Mouse (Mus musculus) stomach, postnatal 0 days (tissue): ENCODE measurements around the gene Pir. TPM values are rescaled to one million over a fixed set of nuclear protein-coding genes. Genes with fewer than 3 reads are reported as not detected.
A peak's percentile ranks its signal among the peaks of the same experiment; 100 is the strongest.

Experiments used
- ATAC-seq: fragments of 200-750 bp; cut with Nextera tagmentation; 2 replicates; pipeline ENCODE4 v1.8.0; 2017; ENCODE audit not compliant: low FRiP score, low TSS enrichment
- DNase-seq: peaks from one replicate; pipeline ENCODE4 v3.0.0-alpha.2; 2016; ENCODE audit warnings: low spot score
- H3K27ac ChIP-seq: fragments of 300-500 bp; sonication (generic); replicated peaks from 2 replicates; pipeline ENCODE4 v1.5.1; 2014; ENCODE audit warnings: mild to moderate bottlenecking, control low read depth
- H3K27me3 ChIP-seq: fragments of 300-500 bp; sonication (generic); 2 replicates; pipeline ENCODE4 v1.6.1; 2014; ENCODE audit warnings: low read length; ENCODE audit not compliant: control insufficient read depth, insufficient read depth
- H3K36me3 ChIP-seq: fragments of 300-500 bp; sonication (generic); 2 replicates; pipeline ENCODE4 v1.6.1; 2014; ENCODE audit warnings: low read length, mixed read lengths; ENCODE audit not compliant: control insufficient read depth, insufficient read depth
- H3K4me1 ChIP-seq: fragments of 300-500 bp; sonication (generic); replicated peaks from 2 replicates; pipeline ENCODE4 v1.6.1; 2014; ENCODE audit warnings: antibody characterized with exemption; ENCODE audit not compliant: control insufficient read depth, insufficient read depth
- H3K4me2 ChIP-seq: fragments of 300-500 bp; sonication (generic); replicated peaks from 2 replicates; pipeline ENCODE4 v1.6.1; 2014; ENCODE audit warnings: low read depth, mild to moderate bottlenecking, control low read depth, moderate library complexity
- H3K4me3 ChIP-seq: fragments of 300-500 bp; sonication (generic); 2 replicates; pipeline ENCODE4 v1.5.1; 2014; ENCODE audit warnings: low read depth, low read length, control low read depth
- H3K9ac ChIP-seq: fragments of 300-500 bp; sonication (generic); 2 replicates; pipeline ENCODE4 v1.6.1; 2014; ENCODE audit warnings: mild to moderate bottlenecking, low read length, control low read depth, mixed read lengths
- H3K9me3 ChIP-seq: fragments of 300-500 bp; sonication (generic); 2 replicates; pipeline ENCODE4 v1.6.1; 2016; ENCODE audit warnings: low read length; ENCODE audit not compliant: control insufficient read depth
- CTCF ChIP-seq: IDR thresholded peaks from 2 replicates; pipeline ENCODE4 v1.5.1; 2016; ENCODE audit warnings: antibody characterized with exemption, low read depth, mild to moderate bottlenecking, moderate library complexity
- EP300 ChIP-seq: optimal IDR thresholded peaks from 2 replicates; pipeline ENCODE3; 2016; ENCODE audit warnings: antibody characterized with exemption
- WGBS: fragments of 180-500 bp; shearing (Covaris S2); extraction: QIAGEN DNeasy Blood & Tissue Kit; methylation state at CpG from one replicate; pipeline ENCODE4 v1.1.7; 2014; 5-methylcytosine and 5-hydroxymethylcytosine counted together
- polyA plus RNA-seq: library from polyadenylated mRNA; unstranded; fragments of >200 nt; fragmentation: Nextera tagmentation; extraction: Ambion mirVana; gene quantifications from 2 replicates; pipeline ENCODE4 v1.2.1, GENCODE M21; 2015

The Pir gene
- 19.6 and 19.8 TPM in 2 replicates for polyA plus RNA-seq

DNA sequence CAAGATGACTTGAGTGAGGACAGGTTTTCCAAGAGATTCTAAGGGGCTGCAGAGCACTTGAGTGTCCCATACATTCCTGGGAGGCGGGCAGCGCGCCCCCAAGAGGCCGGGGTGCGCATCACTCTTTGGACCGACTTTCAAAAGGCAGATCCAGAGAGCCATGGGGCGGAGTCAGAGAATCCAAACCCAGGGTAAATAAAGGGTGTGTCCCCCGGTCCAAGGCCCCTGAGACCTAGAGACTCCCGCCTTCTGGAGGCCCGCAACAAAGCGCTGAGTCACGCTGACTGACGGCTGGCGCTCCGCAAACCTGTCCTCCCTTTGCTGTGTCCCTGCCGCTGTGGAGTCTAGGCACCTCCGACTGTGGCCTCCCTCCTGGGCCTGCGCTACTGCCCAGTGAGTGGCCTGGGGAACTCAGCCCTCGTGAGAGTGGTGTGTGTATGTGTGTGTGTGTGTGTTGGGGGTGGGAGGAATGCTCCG lies at the start of gene Pir:
Pir (plus strand) TSS at position 87 of the 477 bp plus-strand sequence.
- no peak for TF ChIP-seq EP300
- peak; percentile 64 for TF ChIP-seq CTCF
- H3K27me3 ChIP-seq, result no peaks in the 10 kb centered on the region
- peak within 1 kb of the TSS; percentile 35 for H3K4me3 ChIP-seq
- ATAC-seq (peak; percentile 98), DNase-seq (peak; percentile 79)
- no peaks in the 10 kb centered on the region for H3K36me3 ChIP-seq
- no peaks in the 10 kb centered on the region for H3K9me3 ChIP-seq
- 15% methylated on average over 19 of the region's 20 CpGs for WGBS
- no peaks in the 10 kb centered on the region for H3K4me1 ChIP-seq
- peak within 1 kb of the TSS; percentile 51 for H3K9ac ChIP-seq
- H3K4me2 ChIP-seq, result peak within 1 kb of the TSS; percentile 42
- no peak within 1 kb of the TSS; the same call in 1 of the 2 replicates for H3K27ac ChIP-seq

DNA sequence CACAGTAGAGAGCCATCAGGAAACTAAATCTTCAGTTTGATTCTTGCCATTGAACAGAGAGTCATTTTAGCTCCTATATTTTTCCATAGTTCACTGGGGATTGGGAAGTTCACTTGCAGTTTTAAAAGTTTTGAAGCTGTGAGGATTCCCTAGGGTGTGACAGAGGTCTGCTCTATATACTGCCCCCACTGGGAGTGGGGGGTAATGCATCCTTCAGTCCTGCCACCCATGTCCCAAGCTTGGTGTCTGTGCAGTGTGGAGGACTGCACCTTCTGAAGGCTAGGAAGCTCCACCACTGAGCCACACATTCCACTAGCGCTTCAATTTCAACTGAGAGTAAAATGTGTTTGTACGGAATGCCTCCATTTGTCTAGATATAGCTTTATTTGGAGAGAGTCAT lies 47.2 kb upstream of the Pir start:
- Histone ChIP-seq H3K4me3 (no peak overlapping the region), H3K9ac (no peak overlapping the region), H3K4me2 (no peak overlapping the region), H3K36me3 (no peaks in the 10 kb centered on the region), H3K27ac (no peak overlapping the region), H3K4me1 (no peaks in the 10 kb centered on the region), H3K27me3 (no peaks in the 10 kb centered on the region), H3K9me3 (no peaks in the 10 kb centered on the region)
- ATAC-seq (no peak), DNase-seq (peak; percentile 15)
- 74% methylated on average over 2 of the region's 2 CpGs for WGBS
- TF ChIP-seq CTCF (peak; percentile 52), EP300 (no peak)

DNA sequence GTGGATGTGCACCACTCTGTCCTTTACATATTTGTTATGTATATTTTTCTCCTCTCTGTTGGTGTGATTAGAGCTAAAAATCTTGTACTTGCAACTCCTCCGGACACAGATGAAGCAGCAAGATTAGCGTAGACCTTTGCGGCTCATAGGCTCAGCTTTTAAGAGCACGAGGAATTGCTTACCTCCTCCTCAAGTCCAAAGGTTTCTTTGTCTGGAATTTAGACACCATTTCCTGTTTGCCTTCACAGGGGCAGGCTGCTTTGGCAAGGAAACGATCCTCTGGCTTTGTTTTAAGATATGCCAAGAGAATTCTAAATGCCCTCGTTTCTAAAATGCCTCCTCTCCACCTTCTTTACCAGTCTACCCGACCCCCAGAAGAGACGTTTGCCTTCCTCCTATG lies 35.8 kb upstream of the Pir start:
- DNase-seq (peak; percentile 16), ATAC-seq (peak; percentile 81)
- Histone ChIP-seq H3K4me3 (no peak overlapping the region), H3K4me1 (no peaks in the 10 kb centered on the region), H3K9ac (no peak overlapping the region), H3K27ac (no peak overlapping the region), H3K4me2 (no peak overlapping the region), H3K9me3 (no peaks in the 10 kb centered on the region), H3K36me3 (no peaks in the 10 kb centered on the region), H3K27me3 (no peaks in the 10 kb centered on the region)
- TF ChIP-seq EP300 (no peak), CTCF (no peak)
- 48% methylated on average over 8 of the region's 8 CpGs for WGBS

DNA sequence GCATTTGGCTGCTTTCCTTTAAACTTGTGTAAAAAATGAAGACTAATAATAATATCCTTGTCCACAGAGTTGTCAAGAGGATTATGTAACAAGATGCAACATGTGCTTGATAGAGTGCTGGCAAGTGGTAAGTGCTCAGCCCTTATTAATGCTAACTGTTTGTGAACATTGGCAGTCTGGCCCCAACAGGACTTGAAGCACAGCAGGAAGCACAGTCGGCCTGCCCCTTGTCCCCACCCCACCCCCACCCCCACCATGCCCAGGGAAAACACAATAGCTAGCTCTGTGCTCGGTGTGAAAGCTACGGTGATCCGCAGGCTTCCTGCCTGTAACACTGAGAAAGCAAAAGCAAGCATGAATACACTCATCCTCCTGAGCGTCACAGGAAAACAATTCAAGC lies 23.5 kb upstream of the Pir start:
- TF ChIP-seq EP300 (no peak), CTCF (no peak)
- no peaks in the 10 kb centered on the region for H3K9me3 ChIP-seq
- H3K4me2 ChIP-seq, result no peak overlapping the region
- DNase-seq (peak; percentile 31), ATAC-seq (peak; percentile 77; the same call in 1 of the 2 replicates)
- no peaks in the 10 kb centered on the region for H3K36me3 ChIP-seq
- H3K4me1 ChIP-seq, result no peaks in the 10 kb centered on the region
- no peak overlapping the region for H3K9ac ChIP-seq
- no peak overlapping the region for H3K27ac ChIP-seq
- WGBS, result 13% methylated on average over 5 of the region's 5 CpGs
- H3K27me3 ChIP-seq, result no peaks in the 10 kb centered on the region
- H3K4me3 ChIP-seq, result no peak overlapping the region

DNA sequence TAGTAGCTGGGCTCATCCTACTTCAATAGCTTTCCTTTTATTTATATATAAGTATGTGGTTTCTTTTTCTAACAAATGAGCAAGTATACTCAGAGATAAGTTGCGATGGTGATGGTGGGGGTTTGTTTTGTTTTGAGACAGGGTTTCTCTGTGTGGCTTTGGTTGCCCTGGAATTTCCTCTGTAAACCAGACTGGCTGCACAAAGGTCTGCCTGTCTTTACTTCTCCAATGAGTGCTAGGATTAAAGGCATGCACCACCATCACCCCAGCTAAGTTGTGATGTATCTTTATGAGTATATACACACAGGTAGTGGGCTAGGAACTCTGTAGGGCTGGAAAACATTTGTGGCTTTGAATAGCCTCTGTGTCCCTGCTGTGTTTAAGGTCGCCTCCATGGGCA lies 22.4 kb upstream of the Pir start:
- Histone ChIP-seq H3K4me1 (no peaks in the 10 kb centered on the region), H3K9ac (no peak overlapping the region), H3K27ac (no peak overlapping the region), H3K36me3 (no peaks in the 10 kb centered on the region), H3K4me2 (no peak overlapping the region), H3K9me3 (no peaks in the 10 kb centered on the region), H3K27me3 (no peaks in the 10 kb centered on the region), H3K4me3 (no peak overlapping the region)
- TF ChIP-seq CTCF (no peak), EP300 (no peak)
- DNase-seq (no peak), ATAC-seq (no peak)
- WGBS, result 63% methylated on average over 2 of the region's 2 CpGs

DNA sequence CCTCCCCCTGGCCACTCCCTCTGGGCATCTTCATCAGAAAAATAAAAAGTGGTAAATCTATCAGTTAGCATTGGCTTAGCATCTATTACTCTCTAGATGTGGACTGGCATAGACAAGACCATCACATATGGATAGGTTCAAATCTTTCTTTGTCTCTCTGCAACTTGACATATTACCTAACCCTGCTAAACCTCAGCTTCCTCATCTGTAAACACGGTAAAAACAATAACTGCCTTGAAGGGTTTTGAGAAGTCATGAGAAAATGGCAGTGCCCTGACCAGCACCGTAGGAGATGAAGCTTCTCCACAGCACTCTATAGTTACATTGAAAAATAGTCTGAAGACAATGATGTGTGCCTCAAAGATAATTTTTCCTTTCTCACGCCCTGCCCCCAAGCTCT lies 12.6 kb upstream of the Pir start:
- no peak for TF ChIP-seq EP300
- Histone ChIP-seq H3K27me3 (no peaks in the 10 kb centered on the region), H3K4me3 (no peak overlapping the region), H3K4me1 (no peaks in the 10 kb centered on the region), H3K36me3 (no peaks in the 10 kb centered on the region), H3K9ac (no peak overlapping the region), H3K4me2 (no peak overlapping the region), H3K9me3 (no peaks in the 10 kb centered on the region), H3K27ac (no peak overlapping the region)
- ATAC-seq, result no peak
- WGBS, result 79% methylated on average over 3 of the region's 3 CpGs
- DNase-seq, result no peak
